Mouse (Mus musculus) layer of hippocampus, postnatal 25 days (tissue): Measurements from ENCODE around the gene Mphosph8. TPM values are rescaled to one million over a fixed set of nuclear protein-coding genes. Genes with fewer than 3 reads are reported as not detected.

Experiments
- total RNA-seq, 2 experiments: library from RNA; stranded (reverse); gene quantifications; 2 replicates each; pipeline ENCODE4 v1.2.3; 2021

Mphosph8 gene
- total RNA-seq, 2 experiments from 2014 or later, result 48.6 to 49.8 TPM

Other genes with a start within 250 kb of the Mphosph8 start
- gene Cenpj, start 92.8 kb upstream of the Mphosph8 start, total RNA-seq, result 1 to 10 TPM; 2.2 to 3.8 TPM
- gene Parp4, start 92.6 kb upstream of the Mphosph8 start, total RNA-seq, result 1 to 10 TPM; 3.7 to 5.0 TPM
- gene Pspc1, start 110.1 kb downstream of the Mphosph8 start, total RNA-seq, result 10 to 100 TPM; 51.2 to 55.6 TPM
- 10 to 100 TPM; 24.9 to 29.2 TPM for gene Zmym5, start 143.5 kb downstream of the Mphosph8 start, total RNA-seq
- 10 to 100 TPM; 84.9 to 91.3 TPM for gene Zmym2, start 218.4 kb downstream of the Mphosph8 start, total RNA-seq